Mouse (Mus musculus) adrenal gland, adult 18-20 months (tissue): ENCODE measurements around the gene Pld1. TPM values are rescaled to one million over a fixed set of nuclear protein-coding genes. Genes with fewer than 3 reads are reported as not detected.
A peak's percentile ranks its signal among the peaks of the same experiment; 100 is the strongest.
"Not testable (repeated sequence)": the region's sequence is repeated elsewhere in the genome, so short reads cannot be mapped to it uniquely, and the experiment has no call there.

Experiments
- DNase-seq, 2 experiments: peaks; one replicate each; pipeline ENCODE4 v3.0.0; 2021 to 2022; ENCODE audit warnings: low spot score in 2 of 2
- total RNA-seq, 2 experiments: library from RNA; stranded (reverse); gene quantifications; 1 replicate in 1 of 2; 2 replicates in 1 of 2; pipeline ENCODE4 v1.2.3; 2021

The Pld1 gene
- total RNA-seq, 2 experiments from 2014 or later, result 5.5 to 6.9 TPM

DNA sequence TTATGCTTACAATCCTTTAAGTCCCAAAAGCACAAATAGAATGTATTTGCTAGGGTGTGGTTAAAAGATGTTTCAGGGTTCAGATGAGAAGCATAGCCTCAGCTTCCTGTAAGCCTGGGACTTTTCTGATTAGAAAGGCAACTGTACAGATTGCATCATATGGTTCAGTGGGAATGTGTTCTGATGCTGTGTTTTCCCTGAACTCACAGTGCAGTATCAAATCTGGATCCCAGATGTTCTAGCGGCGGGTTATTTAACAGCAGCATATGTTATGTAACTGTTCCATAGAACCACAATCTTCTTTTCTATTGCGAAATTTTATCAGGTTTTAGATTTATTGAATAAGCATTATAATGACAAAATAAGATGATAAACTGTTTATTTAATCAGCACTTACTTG is 3.1 kb downstream of the Pld1 start:
- DNase-seq, result no peak

GRCm38 (mm10) chr3:27942991-27943390 is 4.5 kb downstream of the Pld1 start:
- DNase-seq, result no peak

- not testable (repeated sequence) for DNase-seq
These were observed 6.9 kb downstream of the Pld1 start for GRCm38 (mm10) chr3:27945397-27945796.

- no peak for DNase-seq
These were observed 10.8 kb downstream of the Pld1 start for GRCm38 (mm10) chr3:27949175-27949872.

- no peak for DNase-seq
These were observed 11.4 kb downstream of the Pld1 start for GRCm38 (mm10) chr3:27949873-27950250.

GRCm38 (mm10) chr3:27950726-27951125 is 12.2 kb downstream of the Pld1 start:
- no peak for DNase-seq

- DNase-seq, result no peak
These were observed 13.2 kb downstream of the Pld1 start for GRCm38 (mm10) chr3:27951721-27952120.

GRCm38 (mm10) chr3:27956006-27956405 is 17.5 kb downstream of the Pld1 start:
- DNase-seq, result no peak

GRCm38 (mm10) chr3:27959221-27959620 is 20.7 kb downstream of the Pld1 start:
- DNase-seq, result no peak

DNA sequence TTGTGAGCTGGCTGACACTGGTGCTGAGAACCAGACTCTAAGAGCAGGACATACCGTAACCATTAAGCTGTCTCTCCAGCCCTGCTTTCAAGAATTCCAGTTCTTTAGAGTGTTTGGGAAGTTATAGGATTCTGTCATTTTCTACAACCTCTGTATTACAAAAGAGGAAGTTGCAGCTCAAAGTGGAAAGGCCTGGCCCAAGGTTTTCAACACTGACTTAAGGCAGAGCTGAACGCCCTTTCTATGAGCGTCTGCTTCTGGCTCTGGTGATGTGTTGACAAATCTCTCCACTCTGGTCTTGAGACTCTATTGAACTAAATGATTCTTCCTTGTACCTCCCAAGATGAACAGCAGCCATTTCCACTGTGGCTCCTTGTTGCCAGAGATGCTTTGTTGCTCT is 22.7 kb downstream of the Pld1 start:
- DNase-seq, result no peak

GRCm38 (mm10) chr3:27963795-27964201 is 25.3 kb downstream of the Pld1 start:
- no peak for DNase-seq

- no peak for DNase-seq
These were observed 30.2 kb downstream of the Pld1 start for GRCm38 (mm10) chr3:27968671-27969070.

DNA sequence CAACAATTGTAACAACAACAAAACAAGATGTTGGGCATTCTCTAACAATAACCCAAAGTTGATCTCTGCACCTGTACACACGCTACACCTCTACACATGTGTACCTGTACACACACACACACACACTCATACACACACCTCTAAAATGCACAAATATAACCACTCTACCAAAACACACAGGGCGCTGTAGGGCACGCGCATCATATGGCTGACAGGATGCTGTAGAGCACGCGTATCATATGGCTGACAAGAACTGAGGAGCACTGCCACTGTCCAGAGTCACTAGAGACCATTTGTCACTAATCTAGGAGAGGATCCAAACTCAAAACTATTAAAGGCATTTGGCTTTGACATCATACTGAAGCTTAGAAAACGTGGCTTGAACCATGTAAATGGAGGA is 35.4 kb downstream of the Pld1 start:
- DNase-seq, result no peak

DNA sequence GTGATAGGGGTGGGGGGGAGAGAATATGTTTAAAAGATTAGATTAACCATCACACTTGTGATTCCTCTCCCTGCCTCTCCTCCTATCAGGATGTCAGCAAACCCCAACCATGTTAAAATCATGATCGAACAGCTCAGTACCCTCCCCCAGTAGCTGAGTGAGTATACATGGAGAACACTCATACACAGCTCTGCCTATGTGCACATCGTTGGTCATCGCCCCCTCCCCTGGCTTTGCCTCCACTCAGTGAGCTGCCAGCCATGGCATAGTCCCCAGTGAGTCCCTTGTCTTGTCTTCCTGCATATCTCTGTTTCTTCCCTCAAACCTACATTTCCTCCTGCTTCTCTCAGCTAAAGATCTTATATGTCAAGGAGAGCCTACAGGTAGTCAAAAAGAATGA is 36.5 kb downstream of the Pld1 start:
- no peak for DNase-seq

DNA sequence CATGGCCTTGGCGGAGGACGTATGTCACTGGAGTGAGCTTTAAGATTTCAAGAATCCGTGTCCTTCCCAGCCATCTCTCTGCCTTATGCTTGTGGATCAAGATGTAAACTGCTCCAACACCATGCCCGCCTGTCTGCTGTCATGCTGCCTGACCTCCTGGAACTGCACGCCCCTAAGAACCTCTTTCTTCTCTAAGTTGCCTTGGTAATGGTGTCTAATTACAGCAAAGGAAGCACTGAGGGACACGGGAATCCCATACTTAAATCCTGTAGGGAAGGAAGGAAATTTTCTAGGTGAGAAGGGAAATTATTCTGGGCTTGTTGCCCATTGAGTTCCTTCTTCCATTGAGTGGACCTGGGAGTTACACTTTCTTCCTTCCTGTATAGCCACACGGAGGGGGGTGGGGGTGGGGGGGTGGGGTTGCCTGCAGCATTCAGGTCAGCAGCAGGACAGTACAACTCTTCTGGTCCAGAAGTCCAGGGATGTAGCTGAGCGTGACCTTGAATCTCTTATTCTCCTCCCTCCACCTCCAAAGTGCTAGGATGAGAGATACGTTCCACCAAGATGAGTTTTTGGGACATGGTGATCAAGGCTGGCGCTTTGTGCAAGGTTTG is 38.5 kb downstream of the Pld1 start:
- DNase-seq, result no peak

DNA sequence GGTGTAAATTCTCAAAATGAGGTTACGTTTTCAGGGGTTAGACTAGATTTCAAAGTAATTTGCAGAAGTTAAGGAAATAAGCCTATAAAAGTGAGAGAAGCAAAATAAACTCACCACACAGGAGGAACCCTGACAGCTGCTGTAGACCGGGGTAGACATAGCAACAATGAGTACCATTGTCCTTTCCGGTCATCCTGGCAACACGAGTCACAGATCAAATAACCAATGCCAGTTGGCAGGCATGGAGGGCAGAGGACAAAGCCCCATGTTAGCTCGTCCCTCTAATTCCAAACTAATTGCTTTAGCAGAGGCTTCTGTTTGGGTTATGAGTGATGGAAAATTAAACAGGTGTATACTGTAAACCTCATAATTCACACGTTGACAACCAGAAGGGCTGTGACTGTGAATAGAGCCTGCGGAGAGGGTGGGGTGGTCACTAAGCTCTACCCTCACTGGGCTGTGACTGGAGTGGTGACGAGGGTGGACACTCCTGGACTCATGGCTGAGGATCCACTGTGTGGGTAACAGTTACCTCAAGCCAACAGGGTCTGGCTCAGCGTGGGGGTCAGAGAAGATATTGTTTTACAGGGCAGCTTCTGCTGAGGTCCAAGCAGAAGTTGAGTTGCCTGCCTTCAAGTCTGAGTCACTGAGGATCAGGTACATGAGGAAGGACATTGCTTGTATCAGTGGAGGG is 39.7 kb downstream of the Pld1 start:
- DNase-seq, result no peak

DNA sequence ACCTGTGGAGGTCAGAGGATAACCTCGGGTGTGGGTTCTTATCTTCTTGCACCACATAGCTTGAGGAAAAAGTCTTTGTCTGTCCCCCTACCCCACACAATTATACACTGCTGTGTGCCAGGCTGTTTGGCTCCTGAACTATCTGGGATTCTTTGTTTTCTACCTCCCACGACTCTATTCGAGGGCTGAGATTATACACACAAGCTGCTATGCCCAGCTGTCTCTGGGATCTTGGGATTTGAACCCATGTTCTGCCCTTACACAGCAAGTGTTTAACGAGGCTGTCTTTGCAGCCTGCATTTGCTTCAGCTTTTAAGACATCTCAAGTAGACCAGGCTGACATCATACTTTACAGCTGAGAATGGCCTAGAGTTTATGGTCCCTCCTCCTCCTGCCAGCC is 43.1 kb downstream of the Pld1 start:
- DNase-seq, result no peak

GRCm38 (mm10) chr3:27982436-27983017 is 44.0 kb downstream of the Pld1 start:
- peak; percentile 53 to 54 for DNase-seq

GRCm38 (mm10) chr3:27983274-27983673 is 44.8 kb downstream of the Pld1 start:
- DNase-seq, result no peak

- peak; percentile 32 to 35 for DNase-seq
These were observed 45.6 kb downstream of the Pld1 start for GRCm38 (mm10) chr3:27983935-27984577.

DNA sequence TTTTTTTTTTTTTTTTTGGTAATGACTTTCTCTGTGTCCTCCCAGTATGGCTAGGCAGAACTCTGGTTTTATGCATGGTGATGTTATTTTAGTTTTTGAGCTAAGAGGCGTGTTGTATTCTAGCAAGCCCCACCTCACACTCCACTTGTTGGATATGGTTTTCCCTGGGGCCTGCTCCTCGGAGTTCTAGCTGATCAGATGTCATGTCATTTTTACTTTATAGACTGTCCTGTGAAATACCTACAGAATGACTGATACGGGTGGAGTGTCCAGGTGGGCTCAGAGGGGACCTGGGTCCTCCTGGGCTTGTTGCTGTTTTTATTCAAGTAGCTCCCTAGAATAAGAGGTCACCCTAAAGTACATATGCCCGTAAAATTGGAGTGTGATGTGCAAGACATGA is 46.1 kb downstream of the Pld1 start:
- no peak for DNase-seq

- no peak for DNase-seq
These were observed 46.8 kb downstream of the Pld1 start for GRCm38 (mm10) chr3:27985344-27985743.
